Mouse (Mus musculus) erythroblast, embryonic 14.5 days (primary cell): ENCODE results near the gene Hist2h4. TPM values are rescaled to one million over a fixed set of nuclear protein-coding genes. Genes with fewer than 3 reads are reported as not detected.
"Not testable (repeated sequence)": the region's sequence is repeated elsewhere in the genome, so short reads cannot be mapped to it uniquely, and the experiment has no call there.

Experiments
- H3K27me3 ChIP-seq: 2 replicates; pipeline ENCODE4 v1.6.1; 2012; ENCODE audit warnings: inconsistent platforms; ENCODE audit not compliant: control insufficient read depth
- H3K36me3 ChIP-seq: 2 replicates; pipeline ENCODE4 v1.6.1; 2012; ENCODE audit warnings: mild to moderate bottlenecking, inconsistent platforms; ENCODE audit not compliant: control insufficient read depth
- H3K4me1 ChIP-seq: 2 replicates; pipeline ENCODE4 v1.6.1; 2012; ENCODE audit warnings: inconsistent platforms; ENCODE audit not compliant: control insufficient read depth
- H3K4me3 ChIP-seq: replicated peaks from 2 replicates; pipeline ENCODE3; 2012; ENCODE audit warnings: moderate library complexity, mild to moderate bottlenecking, inconsistent platforms
- H3K9me3 ChIP-seq: 2 replicates; pipeline ENCODE4 v1.6.1; 2012; ENCODE audit warnings: low read length, inconsistent platforms, mixed read lengths; ENCODE audit not compliant: control insufficient read depth
- GATA1 ChIP-seq: IDR thresholded peaks from 2 replicates; pipeline ENCODE4 v1.6.1; 2012; ENCODE audit warnings: low read length, inconsistent platforms, mixed read lengths
- TAL1 ChIP-seq: IDR thresholded peaks from 3 replicates; pipeline ENCODE4 v1.6.1; 2012; ENCODE audit warnings: low read length, inconsistent platforms, mixed read lengths
- polyA plus RNA-seq: library from polyadenylated mRNA; stranded (reverse); fragments of >175 nt; gene quantifications from 2 replicates; pipeline ENCODE4 v1.2.3, GENCODE M21; 2012

The Hist2h4 gene
- polyA plus RNA-seq, 1 experiment, result 7.2 TPM

GRCm38 (mm10) chr3:96293368-96293767, 30.3 kb upstream of the Hist2h4 start:
- Histone ChIP-seq H3K27me3 (peaks cover 9% of the 10 kb centered on the region), H3K9me3 (no peaks in the 10 kb centered on the region), H3K4me3 (no peak overlapping the region), H3K36me3 (no peaks in the 10 kb centered on the region), H3K4me1 (no peaks in the 10 kb centered on the region)
- TF ChIP-seq TAL1 (no peak), GATA1 (no peak)

GRCm38 (mm10) chr3:96292641-96293040, 29.5 kb upstream of the Hist2h4 start:
- peaks cover 9% of the 10 kb centered on the region for H3K27me3 ChIP-seq
- H3K36me3 ChIP-seq, result no peaks in the 10 kb centered on the region
- no peak for TF ChIP-seq GATA1
- no peak for TF ChIP-seq TAL1
- no peaks in the 10 kb centered on the region; the same call in 1 of the 2 replicates for H3K9me3 ChIP-seq
- no peaks in the 10 kb centered on the region for H3K4me1 ChIP-seq
- H3K4me3 ChIP-seq, result no peak overlapping the region

- H3K9me3 ChIP-seq, H3K36me3 ChIP-seq, H3K4me3 ChIP-seq, H3K4me1 ChIP-seq: not testable (repeated sequence)
- H3K27me3 ChIP-seq, result peaks cover 12% of the 10 kb centered on the region
Observed at GRCm38 (mm10) chr3:96290727-96291126, 27.6 kb upstream of the Hist2h4 start.

GRCm38 (mm10) chr3:96289201-96289600, 26.1 kb upstream of the Hist2h4 start:
- Histone ChIP-seq H3K4me1 (no peaks in the 10 kb centered on the region), H3K27me3 (peaks cover 19% of the 10 kb centered on the region), H3K4me3 (no peak overlapping the region), H3K9me3 (peaks cover 5% of the 10 kb centered on the region; the same call in 1 of the 2 replicates), H3K36me3 (no peaks in the 10 kb centered on the region)
- TF ChIP-seq TAL1 (no peak), GATA1 (no peak)

- H3K36me3 ChIP-seq, H3K9me3 ChIP-seq, H3K4me3 ChIP-seq, H3K4me1 ChIP-seq: not testable (repeated sequence)
- peaks cover 24% of the 10 kb centered on the region for H3K27me3 ChIP-seq
Observed at GRCm38 (mm10) chr3:96287334-96287733, 24.2 kb upstream of the Hist2h4 start.

- H3K4me3 ChIP-seq, result no peak overlapping the region
- peaks cover 5% of the 10 kb centered on the region; the same call in 1 of the 2 replicates for H3K9me3 ChIP-seq
- no peaks in the 10 kb centered on the region for H3K36me3 ChIP-seq
- H3K27me3 ChIP-seq, result peaks cover 24% of the 10 kb centered on the region
- TF ChIP-seq GATA1 (no peak), TAL1 (no peak)
- no peaks in the 10 kb centered on the region; the same call in 1 of the 2 replicates for H3K4me1 ChIP-seq
Observed at GRCm38 (mm10) chr3:96284457-96284856, 21.3 kb upstream of the Hist2h4 start.

- H3K36me3 ChIP-seq, result peaks cover 7% of the 10 kb centered on the region
- TF ChIP-seq TAL1, result no peak
- peaks cover 25% of the 10 kb centered on the region for H3K4me1 ChIP-seq
- H3K27me3 ChIP-seq, result peaks cover 20% of the 10 kb centered on the region
- H3K9me3 ChIP-seq, result no peaks in the 10 kb centered on the region
- H3K4me3 ChIP-seq, result no peak overlapping the region
Observed at GRCm38 (mm10) chr3:96280660-96281059, 17.5 kb upstream of the Hist2h4 start.

- no peak for TF ChIP-seq TAL1
- no peak for TF ChIP-seq GATA1
- Histone ChIP-seq H3K4me3 (peak overlapping the region; percentile 82), H3K4me1 (peaks cover 39% of the 10 kb centered on the region), H3K36me3 (peaks cover 7% of the 10 kb centered on the region), H3K27me3 (peaks cover 1% of the 10 kb centered on the region; the same call in 1 of the 2 replicates), H3K9me3 (no peaks in the 10 kb centered on the region)
Observed at GRCm38 (mm10) chr3:96277800-96278624, 14.9 kb upstream of the Hist2h4 start.

- Histone ChIP-seq H3K27me3 (no peaks in the 10 kb centered on the region), H3K9me3 (no peaks in the 10 kb centered on the region), H3K36me3 (peaks cover 7% of the 10 kb centered on the region), H3K4me3 (peak overlapping the region; percentile 82), H3K4me1 (peaks cover 39% of the 10 kb centered on the region)
- no peak for TF ChIP-seq TAL1
Observed at GRCm38 (mm10) chr3:96277428-96277799, 14.3 kb upstream of the Hist2h4 start.
